Mouse (Mus musculus) bone marrow, adult 2 months (tissue): ENCODE measurements around the gene Sesn3.

ENCODE experiments used
- CTCF ChIP-seq: fragments of 200-500 bp; IDR thresholded peaks from 2 replicates; pipeline ENCODE4 v1.5.1; 2011; ENCODE audit warnings: low read length, control low read depth; ENCODE audit not compliant: control insufficient read depth, insufficient read depth
- POLR2A ChIP-seq: fragments of 200-500 bp; IDR thresholded peaks from 2 replicates; pipeline ENCODE4 v1.6.1; 2011; ENCODE audit warnings: low read depth, mild to moderate bottlenecking, control low read depth, low read length, borderline replicate concordance; ENCODE audit not compliant: control insufficient read depth

DNA sequence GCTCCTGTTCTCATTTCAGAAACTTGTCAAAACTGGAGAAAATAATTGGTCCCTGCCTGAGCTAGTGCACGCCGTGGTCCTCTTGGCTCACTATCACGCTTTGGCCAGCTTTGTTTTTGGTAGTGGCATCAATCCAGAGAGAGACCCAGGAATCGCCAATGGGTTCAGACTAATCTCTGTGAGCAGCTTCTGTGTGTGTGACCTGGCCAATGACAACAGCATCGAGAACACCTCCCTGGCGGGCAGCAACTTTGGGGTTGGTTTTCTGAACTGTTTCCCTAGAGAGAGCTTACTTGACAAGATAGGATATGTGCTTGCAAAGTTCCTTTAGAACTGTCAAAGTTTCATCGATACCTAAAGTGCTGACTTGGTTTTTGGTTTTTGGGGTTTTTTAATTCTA lies 39.6 kb downstream of the Sesn3 start:
- TF ChIP-seq CTCF (no peak), POLR2A (no peak)
